Mouse (Mus musculus) CH12.LX (cell line): ENCODE measurements around the gene Tef. TPM values are rescaled to one million over a fixed set of nuclear protein-coding genes. Genes with fewer than 3 reads are reported as not detected.
A peak's percentile ranks its signal among the peaks of the same experiment; 100 is the strongest.

Experiments
- DNase-seq: peaks from one replicate; pipeline ENCODE4 v3.0.0-alpha.2; 2013; ENCODE audit errors: extremely low read depth
- H3K27ac ChIP-seq: 2 replicates; pipeline ENCODE4 v1.5.1; 2012; ENCODE audit warnings: low read depth, mild to moderate bottlenecking, control low read depth, moderate library complexity; ENCODE audit not compliant: insufficient read depth
- H3K27me3 ChIP-seq: replicated peaks from 2 replicates; pipeline ENCODE3; 2012; ENCODE audit warnings: inconsistent platforms
- H3K36me3 ChIP-seq, 2 experiments: replicated peaks in 1 of 2; 2 replicates each; pipeline versions ENCODE3 to v1.6.1; 2012; ENCODE audit warnings: inconsistent platforms in 1 of 2, low read length in 1 of 2, mild to moderate bottlenecking in 1 of 2, mixed read lengths in 1 of 2, moderate library complexity in 1 of 2; ENCODE audit not compliant: control insufficient read depth in 1 of 2, insufficient read depth in 1 of 2
- H3K4me1 ChIP-seq, 2 experiments: 2 replicates each; pipeline ENCODE4 v1.6.1; 2012; ENCODE audit warnings: inconsistent platforms in 1 of 2, moderate library complexity in 1 of 2; ENCODE audit not compliant: insufficient read depth in 2 of 2, control insufficient read depth in 1 of 2
- H3K4me2 ChIP-seq: 2 replicates; pipeline ENCODE4 v1.6.1; 2012; ENCODE audit warnings: low read depth, mild to moderate bottlenecking, control low read depth; ENCODE audit not compliant: poor library complexity, insufficient read depth, severe bottlenecking
- H3K4me3 ChIP-seq, 3 experiments: fragments of 150-350 bp in 1 of 3; sonication (generic) in 1 of 3; replicated peaks in 1 of 3; 2 replicates each; pipeline versions ENCODE3 to v1.5.1; 2011 to 2012; ENCODE audit warnings: low read depth in 2 of 3, low read length in 2 of 3, mild to moderate bottlenecking in 2 of 3, moderate library complexity in 2 of 3, control low read depth in 1 of 3, improper control_type of control experiment in 1 of 3, inconsistent platforms in 1 of 3, mixed read lengths in 1 of 3; ENCODE audit not compliant: poor library complexity in 1 of 3
- H3K79me2 ChIP-seq: replicated peaks from 2 replicates; pipeline ENCODE4 v1.6.1; 2012; ENCODE audit warnings: mild to moderate bottlenecking, moderate library complexity; ENCODE audit not compliant: control insufficient read depth, poor library complexity, insufficient read depth, severe bottlenecking; ENCODE audit errors: extremely low read depth
- H3K9ac ChIP-seq: 2 replicates; pipeline ENCODE4 v1.6.1; 2012; ENCODE audit warnings: low read depth, mild to moderate bottlenecking, control low read depth, moderate library complexity; ENCODE audit not compliant: insufficient read depth
- H3K9me3 ChIP-seq: replicated peaks from 2 replicates; pipeline ENCODE3; 2012; ENCODE audit warnings: low read length, inconsistent platforms, mixed read lengths
- BHLHE40 ChIP-seq: IDR thresholded peaks from 2 replicates; pipeline ENCODE4 v1.6.1; 2011; ENCODE audit warnings: mild to moderate bottlenecking, low read depth, low read length, improper control_type of control experiment
- CHD1 ChIP-seq: IDR thresholded peaks from 2 replicates; pipeline ENCODE4 v1.6.1; 2012; ENCODE audit warnings: low read depth, low read length, improper control_type of control experiment, inconsistent platforms
- CTCF ChIP-seq, 2 experiments: IDR thresholded peaks in 1 of 2; conservative IDR thresholded peaks in 1 of 2; 2 replicates each; pipeline ENCODE4 v1.5.1; 2011 to 2012; ENCODE audit warnings: low read depth in 2 of 2, low read length in 2 of 2, improper control_type of control experiment in 1 of 2, inconsistent platforms in 1 of 2, mild to moderate bottlenecking in 1 of 2, moderate library complexity in 1 of 2
- E2F4 ChIP-seq: IDR thresholded peaks from 2 replicates; pipeline ENCODE4 v1.6.1; 2011; ENCODE audit warnings: low read depth, low read length, improper control_type of control experiment; ENCODE audit not compliant: insufficient replicate concordance
- EP300 ChIP-seq: IDR thresholded peaks from 2 replicates; pipeline ENCODE4 v1.6.1; 2011; ENCODE audit warnings: low read length, improper control_type of control experiment
- ETS1 ChIP-seq: conservative IDR thresholded peaks from 2 replicates; pipeline ENCODE4 v1.6.1; 2012; ENCODE audit warnings: low read depth, mild to moderate bottlenecking, inconsistent platforms, low read length, improper control_type of control experiment, moderate library complexity
- GABPA ChIP-seq: IDR thresholded peaks from 2 replicates; pipeline ENCODE4 v1.6.1; 2012; ENCODE audit warnings: low read depth, low read length, improper control_type of control experiment, inconsistent platforms; ENCODE audit not compliant: insufficient replicate concordance
- IRF4 ChIP-seq: IDR thresholded peaks from 2 replicates; pipeline ENCODE4 v1.6.1; 2014; ENCODE audit warnings: low read depth, mild to moderate bottlenecking, inconsistent platforms, low read length, improper control_type of control experiment
- JUN ChIP-seq: IDR thresholded peaks from 2 replicates; pipeline ENCODE4 v1.6.1; 2011; ENCODE audit warnings: low read depth, mild to moderate bottlenecking, low read length, improper control_type of control experiment, moderate library complexity; ENCODE audit not compliant: insufficient read depth
- JUND ChIP-seq: conservative IDR thresholded peaks from 2 replicates; pipeline ENCODE4 v1.6.1; 2011; ENCODE audit warnings: low read depth, low read length, improper control_type of control experiment
- MAFK ChIP-seq: IDR thresholded peaks from 2 replicates; pipeline ENCODE4 v1.6.1; 2011; ENCODE audit warnings: low read length, improper control_type of control experiment; ENCODE audit not compliant: insufficient replicate concordance
- MAX ChIP-seq: IDR thresholded peaks from 2 replicates; pipeline ENCODE4 v1.6.1; 2011; ENCODE audit warnings: low read length, improper control_type of control experiment
- MAZ ChIP-seq: IDR thresholded peaks from 2 replicates; pipeline ENCODE4 v1.6.1; 2012; ENCODE audit warnings: low read depth, mild to moderate bottlenecking, inconsistent platforms, low read length, improper control_type of control experiment, moderate library complexity
- MEF2A ChIP-seq: IDR thresholded peaks from 2 replicates; pipeline ENCODE4 v1.6.1; 2014; ENCODE audit warnings: low read depth, mild to moderate bottlenecking, inconsistent platforms, low read length, improper control_type of control experiment, borderline replicate concordance
- NELFE ChIP-seq: IDR thresholded peaks from 2 replicates; pipeline ENCODE4 v1.6.1; 2011; ENCODE audit warnings: low read depth, low read length, improper control_type of control experiment
- NRF1 ChIP-seq: IDR thresholded peaks from 2 replicates; pipeline ENCODE4 v1.6.1; 2014; ENCODE audit warnings: low read depth, mild to moderate bottlenecking, inconsistent platforms, low read length, improper control_type of control experiment, moderate library complexity
- POLR2A ChIP-seq: IDR thresholded peaks from 2 replicates; pipeline ENCODE4 v1.6.1; 2011; ENCODE audit warnings: low read depth, mild to moderate bottlenecking, improper control_type of control experiment, low read length
- POLR2AphosphoS2 ChIP-seq: IDR thresholded peaks from 2 replicates; pipeline ENCODE4 v1.6.1; 2011; ENCODE audit warnings: low read depth, low read length, improper control_type of control experiment
- RAD21 ChIP-seq: IDR thresholded peaks from 2 replicates; pipeline ENCODE4 v1.6.1; 2011; ENCODE audit warnings: low read depth, mild to moderate bottlenecking, low read length, improper control_type of control experiment, moderate library complexity
- RCOR1 ChIP-seq: conservative IDR thresholded peaks from 2 replicates; pipeline ENCODE4 v1.6.1; 2012; ENCODE audit warnings: low read depth, mild to moderate bottlenecking, inconsistent platforms, low read length, improper control_type of control experiment
- SIN3A ChIP-seq: IDR thresholded peaks from 2 replicates; pipeline ENCODE4 v1.6.1; 2012; ENCODE audit warnings: low read length, improper control_type of control experiment, inconsistent platforms
- SMC3 ChIP-seq: IDR thresholded peaks from 2 replicates; pipeline ENCODE4 v1.6.1; 2011; ENCODE audit warnings: low read depth, low read length, improper control_type of control experiment
- TBP ChIP-seq: conservative IDR thresholded peaks from 2 replicates; pipeline ENCODE4 v1.6.1; 2011; ENCODE audit warnings: low read depth, low read length, improper control_type of control experiment
- TCF12 ChIP-seq: IDR thresholded peaks from 2 replicates; pipeline ENCODE4 v1.6.1; 2014; ENCODE audit warnings: low read depth, mild to moderate bottlenecking, inconsistent platforms, low read length, improper control_type of control experiment
- USF1 ChIP-seq: IDR thresholded peaks from 2 replicates; pipeline ENCODE4 v1.6.1; 2014; ENCODE audit warnings: low read depth, mild to moderate bottlenecking, inconsistent platforms, low read length, improper control_type of control experiment
- USF2 ChIP-seq: conservative IDR thresholded peaks from 2 replicates; pipeline ENCODE4 v1.6.1; 2011; ENCODE audit warnings: low read depth, low read length, improper control_type of control experiment
- ZC3H11A ChIP-seq: IDR thresholded peaks from 2 replicates; pipeline ENCODE4 v1.6.1; 2012; ENCODE audit warnings: low read depth, mild to moderate bottlenecking, inconsistent platforms, low read length, improper control_type of control experiment
- ZKSCAN1 ChIP-seq: IDR thresholded peaks from 2 replicates; pipeline ENCODE4 v1.6.1; 2012; ENCODE audit warnings: low read depth, inconsistent platforms, low read length, improper control_type of control experiment, borderline replicate concordance
- ZMIZ1 ChIP-seq: IDR thresholded peaks from 2 replicates; pipeline ENCODE4 v1.6.1; 2012; ENCODE audit warnings: low read depth, mild to moderate bottlenecking, inconsistent platforms, low read length, improper control_type of control experiment
- ZNF384 ChIP-seq: IDR thresholded peaks from 2 replicates; pipeline ENCODE4 v1.6.1; 2012; ENCODE audit warnings: low read depth, low read length, improper control_type of control experiment, inconsistent platforms
- dilution Hi-C: fragments of 300-500 bp; cut with MboI; formaldehyde crosslinking; loops from 2 replicates; pipeline ENCODE4 v1.14.3; 2020; ENCODE audit warnings: low sequenced_read_pairs; ENCODE audit not compliant: extremely low pct_unique_long_range_greater_than_20kb, extremely low pct_ligation_motif_present
- in situ Hi-C: fragments of 300-500 bp; cut with MboI; formaldehyde crosslinking; loops from 3 replicates; pipeline ENCODE4 v1.14.3; 2019; ENCODE audit warnings: low sequenced_read_pairs, low pct_ligation_motif_present, low pct_unique_long_range_greater_than_20kb, mixed read lengths
- polyA plus RNA-seq: library from polyadenylated mRNA; unstranded; fragments of >175 nt; gene quantifications from 2 replicates; pipeline ENCODE4 v1.2.1, GENCODE M21; 2012; ENCODE audit warnings: low read depth; ENCODE audit not compliant: insufficient read length
- total RNA-seq, 2 experiments: library from RNA; depleted of rRNA; stranded (reverse); fragments of 300-350 nt in 1 of 2; fragments of >200 nt in 1 of 2; gene quantifications; 2 replicates each; pipeline ENCODE4 v1.2.3; 2012 to 2014

Gene Tef
- total and polyA plus RNA-seq, 3 experiments = 14.7 to 17.2 (median 14.9) TPM

DNA sequence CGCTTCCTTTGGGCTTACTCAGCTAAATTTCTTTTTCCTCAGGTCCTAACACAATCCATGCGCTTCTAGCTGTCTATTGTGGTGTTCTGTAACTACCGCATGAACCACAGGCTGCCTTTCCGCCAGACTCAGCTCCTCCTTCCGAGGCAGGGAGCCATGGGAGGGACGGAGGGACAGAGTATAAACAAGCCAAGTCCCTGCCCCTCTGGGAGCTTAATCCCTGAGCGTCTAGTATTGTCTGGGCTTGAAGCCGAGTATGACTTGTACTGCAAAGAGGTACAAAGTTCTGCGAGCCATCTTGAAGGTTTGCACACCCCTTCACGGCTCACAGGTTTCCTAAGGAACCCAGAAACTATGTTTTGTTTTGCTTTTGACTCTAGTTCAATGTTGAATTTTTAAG is 7.9 kb downstream of the Tef start:
- Histone ChIP-seq H3K27me3 (peaks cover 42% of the 10 kb centered on the region), H3K27ac (no peak overlapping the region), H3K4me1 (peaks cover 4 to 19% of the 10 kb centered on the region in 2 experiments), H3K4me3 (peak overlapping the region; percentile 64 to 82 (median 68)), H3K9me3 (no peaks in the 10 kb centered on the region), H3K36me3 (peaks cover 3 to 12% of the 10 kb centered on the region in 2 experiments), H3K9ac (peak overlapping the region; percentile 75), H3K4me2 (peak overlapping the region; percentile 67), H3K79me2 (peaks cover 9% of the 10 kb centered on the region; the same call in 1 of the 2 replicates)
- in situ Hi-C loops (no loop called here), dilution Hi-C loops (no loop called here)
- no peak for TF ChIP-seq NRF1
- no peak for TF ChIP-seq NELFE
- TF ChIP-seq JUND = no peak
- no peak for TF ChIP-seq POLR2AphosphoS2
- DNase-seq = peak; percentile 64

DNA sequence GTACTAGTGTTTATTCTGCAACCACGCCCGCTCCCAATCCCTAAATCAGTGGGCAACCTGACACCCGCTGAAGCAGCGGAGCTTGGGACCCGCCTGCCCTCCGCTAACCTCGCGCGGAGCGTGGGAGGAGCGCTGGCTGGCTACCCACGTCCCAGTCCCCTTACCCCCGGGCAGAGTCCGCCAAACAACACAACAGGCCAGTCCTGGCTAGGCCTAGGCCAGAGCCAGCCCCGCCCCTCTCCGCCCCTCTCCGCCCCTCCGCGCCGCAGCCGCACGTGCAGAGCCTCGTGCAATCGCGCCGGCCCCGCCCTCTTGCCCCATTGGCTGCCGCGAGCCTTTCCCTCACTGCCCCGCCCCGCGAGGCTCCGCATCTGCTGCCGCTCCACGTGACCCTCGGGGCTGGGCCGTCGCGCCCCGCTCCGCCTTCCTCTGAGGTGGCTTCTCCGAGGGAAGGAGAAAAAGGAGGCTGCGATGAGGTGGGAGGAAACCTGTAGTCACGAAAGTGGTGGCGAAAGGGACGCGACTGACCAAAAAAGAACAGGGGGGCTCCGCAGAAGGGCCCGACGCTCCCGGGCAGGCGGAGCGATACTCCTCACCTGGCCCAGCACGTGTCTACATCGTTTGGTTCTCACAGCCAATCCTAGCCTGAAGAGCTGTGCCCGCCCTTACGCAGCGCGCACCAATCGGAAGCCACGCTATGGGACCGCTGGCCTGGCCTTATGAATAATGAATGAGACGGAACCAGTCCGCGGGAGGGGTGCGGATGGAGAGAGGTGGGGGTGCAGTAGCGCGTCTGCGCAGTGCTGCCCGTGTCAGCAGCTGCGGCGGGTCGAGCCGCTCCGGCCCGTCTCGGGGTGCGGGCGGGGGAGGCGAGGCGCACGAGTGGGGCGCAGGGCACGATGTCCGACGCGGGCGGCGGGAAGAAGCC is 8.7 kb downstream of the Tef start:
- Histone ChIP-seq H3K79me2 (peaks cover 9% of the 10 kb centered on the region; the same call in 1 of the 2 replicates), H3K4me2 (peak overlapping the region; percentile 67), H3K36me3 (peaks cover 9 to 19% of the 10 kb centered on the region in 2 experiments), H3K27ac (peak overlapping the region; percentile 61), H3K9ac (peak overlapping the region; percentile 92), H3K4me3 (peak overlapping the region; percentile 64 to 82 (median 68)), H3K27me3 (peaks cover 35% of the 10 kb centered on the region), H3K9me3 (no peaks in the 10 kb centered on the region), H3K4me1 (peaks cover 4 to 19% of the 10 kb centered on the region in 2 experiments)
- in situ Hi-C loops = no loop called here
- peak; percentile 98 for DNase-seq
- dilution Hi-C loops = no loop called here
- TF ChIP-seq RAD21 (no peak), ZNF384 (no peak), SMC3 (no peak), MAX (peak; percentile 97), RCOR1 (no peak; the same call in 1 of the 2 replicates), MAZ (peak; percentile 80), MEF2A (0 out of 2 replicates have a peak, but pooled peaks have one; percentile 26), ZKSCAN1 (no peak), BHLHE40 (peak; percentile 98), USF2 (peak; percentile 87), NELFE (no peak; the same call in 1 of the 2 replicates), TCF12 (peak; percentile 37), NRF1 (peak; percentile 87), EP300 (no peak), POLR2A (peak; percentile 71), CHD1 (no peak), GABPA (no peak), CTCF (conservative IDR thresholded peaks at IDR 0.05 in 1 of 2, IDR thresholded peaks at IDR 0.05 in 1 of 2; ENCODE audit: low read depth in 2 of 2, low read length in 2 of 2) (no peak), SIN3A (peak; percentile 98), ZC3H11A (no peak), JUN (no peak), IRF4 (peak; percentile 36), JUND (no peak), USF1 (peak; percentile 93), ETS1 (peak; percentile 10), MAFK (no peak), ZMIZ1 (0 out of 2 replicates have a peak, but pooled peaks have one; percentile 30), TBP (no peak), E2F4 (0 out of 2 replicates have a peak, but pooled peaks have one; percentile 45), POLR2AphosphoS2 (no peak)
